Mouse (Mus musculus) megakaryocyte, embryonic 14.5 days (primary cell): ENCODE data around the gene Mex3a.

Source experiments
- FLI1 ChIP-seq: IDR thresholded peaks from 2 replicates; pipeline ENCODE4 v1.6.1; 2012; ENCODE audit warnings: low read length, inconsistent platforms, mixed read lengths
- GATA1 ChIP-seq: IDR thresholded peaks from 3 replicates; pipeline ENCODE4 v1.6.1; 2012; ENCODE audit warnings: mixed read lengths, low read length, inconsistent platforms, borderline replicate concordance

GRCm38 (mm10) chr3:88544514-88544913, 12.3 kb downstream of the Mex3a start:
- TF ChIP-seq GATA1 (no peak), FLI1 (no peak)
